Mouse (Mus musculus): ENCODE measurements around the gene Htra1. TPM values are rescaled to one million over a fixed set of nuclear protein-coding genes. Genes with fewer than 3 reads are reported as not detected.

The Htra1 gene
- polyA plus RNA-seq (2017; shearing (Covaris generic)), result under 1 TPM in 1 of 2 experiments, not detected in 1; 0.18 TPM

GRCm38 (mm10) chr7:130935793-130936471 lies at the start of gene Htra1:
Gene Htra1 (plus strand): TSS chr7:130936111.

GRCm38 (mm10) chr7:131031755-131032154 lies 95.8 kb downstream of the Htra1 start, which contains the start of gene Dmbt1:
Gene Dmbt1 (plus strand): TSS chr7:131032053.

Other genes starting within 250 kb of the Htra1 start
- gene Btbd16, start 162.0 kb upstream of the Htra1 start, polyA plus RNA-seq (2017; shearing (Covaris generic)), result 1 to 10 TPM; 1.6 to 7.7 TPM
- 10 to 100 TPM; 57.9 to 64.5 TPM for gene Plekha1, start 70.4 kb upstream of the Htra1 start, polyA plus RNA-seq (2017; shearing (Covaris generic))
- gene Dmbt1, start 95.9 kb downstream of the Htra1 start, polyA plus RNA-seq (2017; shearing (Covaris generic)), result under 1 TPM in 1 of 2 experiments, not detected in 1; 0.18 TPM
- gene 4933402N03Rik, start 210.2 kb downstream of the Htra1 start, polyA plus RNA-seq (2017; shearing (Covaris generic)), result not detected
- under 1 TPM; 0.10 to 0.45 TPM for gene 5430419D17Rik, start 238.3 kb downstream of the Htra1 start, polyA plus RNA-seq (2017; shearing (Covaris generic))